ENCODE assay signal across 9 mouse cellular contexts in genomic region chr1:74787846-74788245, GRCm38 (mm10). TPM values are rescaled to one million over a fixed set of nuclear protein-coding genes. Genes with fewer than 3 reads are reported as not detected.
DNase-seq lines count a peak whose midpoint lies in the region; ATAC-seq and TF ChIP-seq lines count a peak whose summit lies in the region.
"Had no signal": no experiment of that assay in that cellular context is flagged by ENCODE, and none has a peak within 500 bp of the region (broad histone marks: within the 10 kb centered on the region; RNA-seq: fewer than 3 reads in every experiment).

No protein-coding gene starts in this region.

- H3K4me1 ChIP-seq in forebrain, embryonic 10.5 days: peaks cover 46% of the 10 kb centered on the region
- H3K4me1 ChIP-seq in forebrain, embryonic 15.5 days: peaks cover 24% of the 10 kb centered on the region

- WGBS in forebrain, embryonic 10.5 days: 6% methylated on average over 7 of the region's 7 CpGs
- WGBS in forebrain, embryonic 15.5 days: 4% methylated on average over 7 of the region's 7 CpGs

- peak; percentile 82 for DNase-seq in forebrain, embryonic 10.5 days (ENCODE audit: extremely low spot score, low spot score)
- DNase-seq in adrenal gland, adult 8-10 months: peak; percentile 54
- peak; percentile 71 for DNase-seq in embryo, embryonic 11.5 days (ENCODE audit: low read depth, low spot score)
- DNase-seq in heart, postnatal 10 days: peak; percentile 83 to 91
- DNase-seq in layer of hippocampus, adult 2 months (ENCODE audit: low spot score in 2 of 2): peak; percentile 81 to 88
- peak; percentile 74 for DNase-seq in right cerebral cortex, postnatal 25 days
- DNase-seq: liver, embryonic 13.5 days had no signal

- H3K27ac ChIP-seq in forebrain, embryonic 10.5 days: no peak overlapping the region
- H3K27ac ChIP-seq in forebrain, embryonic 15.5 days (replicated peaks): no peak overlapping the region
- H3K27ac ChIP-seq in layer of hippocampus, adult 2 months: no peak overlapping the region
- H3K27ac ChIP-seq: liver, embryonic 13.5 days had no signal

- peak; percentile 84 for TF ChIP-seq CTCF in layer of hippocampus, adult 2 months (conservative IDR thresholded peaks at IDR 0.05)

- no peak for ATAC-seq in forebrain, embryonic 15.5 days (replicated peaks)
- ATAC-seq in megakaryocyte, adult 5-6 weeks (ENCODE audit: poor library complexity, severe bottlenecking): peak; percentile 76

- peaks cover 6% of the 10 kb centered on the region; the same call in 1 of the 2 replicates for H3K9me3 ChIP-seq in forebrain, embryonic 10.5 days
- no peaks in the 10 kb centered on the region for H3K9me3 ChIP-seq in forebrain, embryonic 15.5 days
- H3K9me3 ChIP-seq: liver, embryonic 13.5 days had no signal

- peaks cover 99% of the 10 kb centered on the region for H3K27me3 ChIP-seq in forebrain, embryonic 10.5 days (ENCODE audit: poor library complexity, severe bottlenecking)
- peaks cover 94% of the 10 kb centered on the region for H3K27me3 ChIP-seq in forebrain, embryonic 15.5 days

- no peak overlapping the region for H3K4me3 ChIP-seq in forebrain, embryonic 10.5 days
- no peak overlapping the region for H3K4me3 ChIP-seq in forebrain, embryonic 15.5 days
- no peak overlapping the region for H3K4me3 ChIP-seq in layer of hippocampus, adult 2 months
- H3K4me3 ChIP-seq: liver, embryonic 13.5 days had no signal

- no peak overlapping the region for H3K4me2 ChIP-seq in forebrain, embryonic 15.5 days (replicated peaks)
- H3K4me2 ChIP-seq: liver, embryonic 13.5 days had no signal

- H3K9ac ChIP-seq in forebrain, embryonic 15.5 days (replicated peaks): no peak overlapping the region
- H3K9ac ChIP-seq: liver, embryonic 13.5 days had no signal

- no peaks in the 10 kb centered on the region for H3K36me3 ChIP-seq in forebrain, embryonic 10.5 days (replicated peaks)
- no peaks in the 10 kb centered on the region for H3K36me3 ChIP-seq in forebrain, embryonic 15.5 days
- H3K36me3 ChIP-seq: liver, embryonic 13.5 days had no signal

- intact Hi-C loops in heart, postnatal 10 days (cut with DNase I): loop anchor here (1.0 kb wide), 1 partner anchor 20 kb away; no protein-coding TSS in a partner anchor

RNA-seq across cellular contexts. Expression of gene Wnt10a, which starts 3.5 kb away (rescaled TPM):
- 0.65 and 0.92 TPM in 2 replicates for polyA plus RNA-seq in forebrain, embryonic 10.5 days (2016; fragmentation: Nextera tagmentation; extraction: Ambion mirVana)
- 0.50 and 0.80 TPM in 2 replicates for polyA plus RNA-seq in forebrain, embryonic 15.5 days (2015; fragmentation: Nextera tagmentation; extraction: Ambion mirVana)
- total RNA-seq in adrenal gland, adult 8-10 months (2022): 1 to 10 TPM in 1 of 4 experiments, under 1 TPM in 3; 0.58 to 1.0 (median 0.84) TPM
- not detected for total RNA-seq in heart, postnatal 10 days (2021)
- 1 to 10 TPM; 2.5 to 3.3 TPM for total RNA-seq in layer of hippocampus, adult 2 months (2021)
- total RNA-seq in megakaryocyte, adult 5-6 weeks (2015): not detected in 2 replicates
- not detected in 2 replicates for total RNA-seq in megakaryocyte, adult 5-6 weeks (2017)
- polyA plus RNA-seq: liver, embryonic 13.5 days had no signal

RNA-seq across cellular contexts. Expression of gene Wnt6, which starts 16.2 kb away (rescaled TPM):
- polyA plus RNA-seq in forebrain, embryonic 10.5 days (2016; fragmentation: Nextera tagmentation; extraction: Ambion mirVana): 9.1 and 10.6 TPM in 2 replicates
- 2.2 and 2.3 TPM in 2 replicates for polyA plus RNA-seq in forebrain, embryonic 15.5 days (2015; fragmentation: Nextera tagmentation; extraction: Ambion mirVana)
- total RNA-seq in adrenal gland, adult 8-10 months (2022): 1 to 10 TPM; 3.9 to 6.6 (median 5.7) TPM
- under 1 TPM; 0.17 to 0.60 TPM for total RNA-seq in heart, postnatal 10 days (2021)
- 1 to 10 TPM in 1 of 2 experiments, under 1 TPM in 1; 0.79 to 1.1 TPM for total RNA-seq in layer of hippocampus, adult 2 months (2021)
- total RNA-seq in megakaryocyte, adult 5-6 weeks (2015): 0.11 and 0.14 TPM in 2 replicates
- total RNA-seq in megakaryocyte, adult 5-6 weeks (2017): 0.55 and 1.1 TPM in 2 replicates

RNA-seq across cellular contexts. Expression of gene Prkag3, which starts 38.8 kb away (rescaled TPM):
- 0.20 TPM in 1 of 2 replicates, not detected in the other for polyA plus RNA-seq in forebrain, embryonic 10.5 days (2016; fragmentation: Nextera tagmentation; extraction: Ambion mirVana)
- polyA plus RNA-seq in forebrain, embryonic 15.5 days (2015; fragmentation: Nextera tagmentation; extraction: Ambion mirVana): not detected in 2 replicates
- total RNA-seq in adrenal gland, adult 8-10 months (2022): 1 to 10 TPM in 1 of 4 experiments, under 1 TPM in 1, not detected in 2; 0.55 to 1.3 TPM
- 1 to 10 TPM; 1.7 to 2.1 TPM for total RNA-seq in heart, postnatal 10 days (2021)
- not detected for total RNA-seq in layer of hippocampus, adult 2 months (2021)
- total RNA-seq in megakaryocyte, adult 5-6 weeks (2015): not detected in 2 replicates
- not detected in 2 replicates for total RNA-seq in megakaryocyte, adult 5-6 weeks (2017)
